Mouse (Mus musculus) adrenal gland, adult (tissue): ENCODE results near the gene Slc9a3r2.
A peak's percentile ranks its signal among the peaks of the same experiment; 100 is the strongest.

ENCODE experiments used
- DNase-seq, 2 experiments: peaks; one replicate each; pipeline ENCODE4 v3.0.0; 2022 to 2023; ENCODE audit warnings: low spot score in 1 of 2; ENCODE audit not compliant: inconsistent age in 2 of 2

Gene Slc9a3r2

GRCm38 (mm10) chr17:24595126-24596072 is 54.7 kb downstream of the Slc9a3r2 start:
- DNase-seq: peak; percentile 29 to 52

DNA sequence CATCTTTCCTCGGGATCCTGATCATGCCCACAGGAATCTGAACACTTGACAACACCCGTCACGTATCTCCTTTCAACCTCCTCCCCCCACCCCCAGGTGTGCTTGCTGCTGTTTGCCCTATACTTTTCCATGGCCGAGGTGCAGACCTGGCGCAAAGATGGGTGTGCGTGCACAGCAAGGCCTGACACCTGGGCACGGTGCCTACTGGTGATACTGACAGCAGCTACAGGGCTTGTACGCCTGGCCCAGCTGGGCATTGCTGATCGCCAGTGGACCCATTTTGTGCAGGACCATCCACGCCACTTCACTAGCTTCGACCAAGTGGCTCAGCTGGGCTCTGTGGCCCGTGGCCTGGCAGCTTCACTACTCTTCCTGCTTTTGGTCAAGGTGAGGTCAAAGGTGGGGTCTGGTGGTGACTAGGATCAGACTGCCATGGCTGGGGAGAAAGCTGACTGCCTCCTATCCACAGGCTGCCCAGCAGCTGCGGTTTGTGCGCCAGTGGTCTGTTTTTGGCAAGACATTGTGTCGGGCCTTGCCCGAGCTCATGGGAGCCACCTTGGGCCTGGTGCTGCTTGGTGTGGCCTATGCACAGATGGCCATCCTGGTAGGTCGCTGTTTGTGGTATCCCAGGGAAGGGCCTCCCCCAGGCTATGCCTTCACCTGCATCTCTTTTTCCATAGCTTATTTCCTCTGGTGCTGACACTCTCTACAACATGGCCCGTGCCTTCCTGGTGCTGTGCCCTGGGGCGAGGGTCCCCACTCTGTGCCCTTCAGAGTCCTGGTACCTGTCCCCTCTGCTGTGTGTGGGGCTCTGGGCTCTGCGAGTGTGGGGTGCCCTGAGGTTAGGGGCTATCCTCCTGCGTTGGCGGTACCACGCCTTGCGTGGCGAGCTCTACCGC is 55.9 kb downstream of the Slc9a3r2 start:
- no peak for DNase-seq

DNA sequence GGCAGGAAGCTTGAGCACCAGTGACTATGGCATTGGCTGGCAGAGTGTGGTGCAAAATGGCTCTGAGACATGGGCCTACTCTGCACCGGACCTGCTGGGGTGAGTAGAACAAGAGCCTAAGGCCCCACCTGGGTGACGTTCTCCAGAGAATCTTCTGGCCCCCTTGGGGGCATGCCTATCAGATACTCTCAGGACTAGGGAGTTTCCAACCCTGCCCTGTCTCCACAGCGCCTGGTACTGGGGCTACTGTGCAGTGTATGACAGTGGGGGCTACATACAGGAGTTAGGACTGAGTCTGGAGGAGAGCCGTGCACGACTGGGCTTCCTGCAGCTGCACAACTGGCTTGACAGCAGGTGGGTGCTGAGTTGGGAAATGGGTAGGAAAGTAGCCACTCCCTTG is 56.9 kb downstream of the Slc9a3r2 start:
- no peak for DNase-seq

DNA sequence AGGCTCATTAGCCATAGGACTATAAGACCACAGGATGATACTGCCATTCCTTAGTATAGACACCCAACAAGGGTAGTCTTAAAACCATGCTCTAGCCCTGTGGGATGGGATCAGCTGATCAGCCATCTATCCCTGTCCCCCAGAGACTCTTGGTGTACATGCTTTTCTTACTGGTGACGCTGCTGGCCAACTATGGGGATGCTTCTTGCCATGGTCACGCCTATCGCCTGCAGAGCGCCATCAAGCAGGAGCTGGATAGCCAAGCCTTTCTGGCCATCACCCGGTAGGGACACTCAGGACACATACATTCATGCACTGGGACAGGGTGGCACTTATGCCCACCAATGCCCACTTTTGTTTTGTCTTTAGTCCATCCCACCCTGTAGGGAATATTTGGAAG is 58.4 kb downstream of the Slc9a3r2 start:
- no peak for DNase-seq

DNA sequence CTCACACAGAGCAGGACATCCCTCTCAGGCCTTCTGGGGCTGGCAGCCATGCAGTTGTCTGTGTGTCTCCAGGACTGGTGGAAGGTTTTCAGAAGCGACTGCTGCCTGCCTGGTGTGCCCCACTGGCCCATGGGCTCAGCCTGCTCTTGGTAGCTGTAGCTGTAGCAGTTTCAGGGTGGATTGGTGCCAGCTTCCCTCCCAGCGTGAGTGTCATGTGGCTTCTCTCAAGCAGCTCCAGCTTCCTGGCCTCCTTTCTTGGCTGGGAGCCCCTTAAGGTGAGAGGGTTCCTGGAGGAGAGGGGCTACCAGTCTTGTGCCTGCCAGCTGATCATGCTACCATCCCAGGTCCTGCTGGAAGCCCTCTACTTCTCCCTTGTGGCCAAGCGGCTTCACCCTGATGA is 59.2 kb downstream of the Slc9a3r2 start:
- DNase-seq: no peak
